Mouse (Mus musculus) heart, embryonic 14.5 days (tissue): ENCODE measurements at regions not wholly inside any gene's neighbourhood (a gene's known extent, or its start where the extent isn't known, plus 50 kb on each side); places are given as distances from the start of the nearest gene placed in this dataset.

ENCODE experiments used
- ATAC-seq: fragments of 200-750 bp; cut with Nextera tagmentation; 2 replicates; pipeline ENCODE4 v1.8.0; 2017; ENCODE audit warnings: low read depth, moderate TSS enrichment; ENCODE audit not compliant: insufficient number of reproducible peaks, insufficient read depth, low FRiP score
- H3K27ac ChIP-seq, 2 experiments: fragments of 200-500 bp in 1 of 2; fragments of 300-500 bp in 1 of 2; sonication (generic) in 1 of 2; replicated peaks in 1 of 2; 2 replicates each; pipeline ENCODE4 v1.5.1; 2012 to 2014; ENCODE audit warnings: low read depth in 2 of 2, low read length in 2 of 2, control low read depth in 1 of 2, mild to moderate bottlenecking in 1 of 2, mixed read lengths in 1 of 2; ENCODE audit not compliant: control insufficient read depth in 1 of 2, insufficient read depth in 1 of 2
- H3K27me3 ChIP-seq: fragments of 300-500 bp; sonication (generic); 2 replicates; pipeline ENCODE4 v1.6.1; 2014; ENCODE audit warnings: mild to moderate bottlenecking, low read length, control low read depth; ENCODE audit not compliant: control insufficient read depth, insufficient read depth
- H3K36me3 ChIP-seq: fragments of 300-500 bp; sonication (generic); 2 replicates; pipeline ENCODE4 v1.6.1; 2014; ENCODE audit warnings: mild to moderate bottlenecking, control low read depth, low read length, mixed read lengths; ENCODE audit not compliant: control insufficient read depth, insufficient read depth
- H3K4me1 ChIP-seq, 2 experiments: fragments of 200-500 bp in 1 of 2; fragments of 300-500 bp in 1 of 2; sonication (generic) in 1 of 2; 2 replicates each; pipeline ENCODE4 v1.6.1; 2012 to 2014; ENCODE audit warnings: low read length in 2 of 2, control low read depth in 1 of 2, mixed read lengths in 1 of 2; ENCODE audit not compliant: control insufficient read depth in 2 of 2, insufficient read depth in 2 of 2
- H3K4me2 ChIP-seq: fragments of 300-500 bp; sonication (generic); 2 replicates; pipeline ENCODE4 v1.6.1; 2014; ENCODE audit warnings: mild to moderate bottlenecking, low read length
- H3K4me3 ChIP-seq, 2 experiments: fragments of 200-500 bp in 1 of 2; fragments of 300-500 bp in 1 of 2; sonication (generic) in 1 of 2; 2 replicates each; pipeline ENCODE4 v1.5.1; 2012 to 2014; ENCODE audit warnings: low read length in 2 of 2, mild to moderate bottlenecking in 2 of 2, control low read depth in 1 of 2, low read depth in 1 of 2, moderate library complexity in 1 of 2; ENCODE audit not compliant: control insufficient read depth in 1 of 2, insufficient read depth in 1 of 2
- H3K9ac ChIP-seq: fragments of 300-500 bp; sonication (generic); 2 replicates; pipeline ENCODE4 v1.6.1; 2014; ENCODE audit warnings: mild to moderate bottlenecking, low read length
- H3K9me3 ChIP-seq: fragments of 300-500 bp; sonication (generic); 2 replicates; pipeline ENCODE4 v1.6.1; 2016; ENCODE audit warnings: low read length, control low read depth; ENCODE audit not compliant: control insufficient read depth
- WGBS: fragments of 180-500 bp; shearing (Covaris S2); extraction: QIAGEN DNeasy Blood & Tissue Kit; methylation state at CpG from one replicate; pipeline ENCODE4 v1.1.7; 2014; 5-methylcytosine and 5-hydroxymethylcytosine counted together

- H3K4me3 ChIP-seq: no peak overlapping the region
- H3K9ac ChIP-seq: no peak overlapping the region
- H3K4me1 ChIP-seq: no peaks in the 10 kb centered on the region
- ATAC-seq: no peak
- no peaks in the 10 kb centered on the region for H3K36me3 ChIP-seq
- no peak overlapping the region for H3K4me2 ChIP-seq
- no peak overlapping the region for H3K27ac ChIP-seq
- 93% methylated on average over 1 of the region's 1 CpGs for WGBS
- H3K27me3 ChIP-seq: no peaks in the 10 kb centered on the region
- H3K9me3 ChIP-seq: no peaks in the 10 kb centered on the region
Observed at GRCm38 (mm10) chr9:85577338-85577737, 171.8 kb downstream of the Ibtk start.

GRCm38 (mm10) chr9:85568877-85569276, 180.3 kb downstream of the Ibtk start:
- Histone ChIP-seq H3K9me3 (no peaks in the 10 kb centered on the region), H3K27me3 (no peaks in the 10 kb centered on the region), H3K27ac (no peak overlapping the region), H3K9ac (no peak overlapping the region), H3K4me1 (no peaks in the 10 kb centered on the region), H3K36me3 (no peaks in the 10 kb centered on the region), H3K4me2 (no peak overlapping the region), H3K4me3 (no peak overlapping the region)
- 76% methylated on average over 8 of the region's 8 CpGs for WGBS
- no peak for ATAC-seq

- WGBS: 21% methylated on average over 1 of the region's 1 CpGs
Observed at GRCm38 (mm10) chr9:85551871-85552270, 197.3 kb downstream of the Ibtk start.

GRCm38 (mm10) chr9:85550455-85550854, 198.7 kb downstream of the Ibtk start:
- H3K9me3 ChIP-seq: no peaks in the 10 kb centered on the region
- ATAC-seq: no peak
- H3K36me3 ChIP-seq: no peaks in the 10 kb centered on the region
- no peaks in the 10 kb centered on the region for H3K27me3 ChIP-seq
- no peak overlapping the region for H3K4me3 ChIP-seq
- no peak overlapping the region for H3K27ac ChIP-seq
- no peak overlapping the region for H3K4me2 ChIP-seq
- peaks cover 0 to 3% of the 10 kb centered on the region in 2 experiments; a peak in 2 of 4 replicates for H3K4me1 ChIP-seq
- WGBS: 24% methylated on average over 3 of the region's 3 CpGs
- H3K9ac ChIP-seq: no peak overlapping the region

More at GRCm38 (mm10) chr9:85551871-85552270, 197.3 kb downstream of the Ibtk start:
- Histone ChIP-seq H3K4me1 (peaks cover 0 to 3% of the 10 kb centered on the region in 2 experiments; a peak in 2 of 4 replicates), H3K27ac (no peak overlapping the region), H3K4me3 (no peak overlapping the region), H3K9me3 (no peaks in the 10 kb centered on the region), H3K9ac (no peak overlapping the region), H3K4me2 (no peak overlapping the region), H3K27me3 (no peaks in the 10 kb centered on the region), H3K36me3 (no peaks in the 10 kb centered on the region)
- no peak for ATAC-seq

- no peaks in the 10 kb centered on the region for H3K36me3 ChIP-seq
- H3K9me3 ChIP-seq: no peaks in the 10 kb centered on the region
- ATAC-seq: no peak
- H3K27ac ChIP-seq: no peak overlapping the region
- H3K4me2 ChIP-seq: no peak overlapping the region
- 78% methylated on average over 2 of the region's 2 CpGs for WGBS
- no peak overlapping the region for H3K4me3 ChIP-seq
- H3K27me3 ChIP-seq: no peaks in the 10 kb centered on the region
- H3K4me1 ChIP-seq: peaks cover 0 to 3% of the 10 kb centered on the region in 2 experiments; a peak in 2 of 4 replicates
- H3K9ac ChIP-seq: no peak overlapping the region
Observed at GRCm38 (mm10) chr9:85546226-85546625, 202.9 kb downstream of the Ibtk start.

GRCm38 (mm10) chr9:85545566-85545965, 203.6 kb downstream of the Ibtk start:
- H3K9me3 ChIP-seq: no peaks in the 10 kb centered on the region
- H3K9ac ChIP-seq: no peak overlapping the region
- no peak for ATAC-seq
- H3K4me1 ChIP-seq: peaks cover 0 to 3% of the 10 kb centered on the region in 2 experiments; a peak in 2 of 4 replicates
- 80% methylated on average over 1 of the region's 1 CpGs for WGBS
- no peaks in the 10 kb centered on the region for H3K27me3 ChIP-seq
- no peak overlapping the region for H3K4me3 ChIP-seq
- H3K36me3 ChIP-seq: no peaks in the 10 kb centered on the region
- no peak overlapping the region for H3K4me2 ChIP-seq
- no peak overlapping the region for H3K27ac ChIP-seq

- Histone ChIP-seq H3K27me3 (no peaks in the 10 kb centered on the region), H3K4me2 (no peak overlapping the region), H3K9me3 (no peaks in the 10 kb centered on the region), H3K27ac (no peak overlapping the region), H3K9ac (no peak overlapping the region), H3K4me3 (no peak overlapping the region), H3K4me1 (no peaks in the 10 kb centered on the region), H3K36me3 (no peaks in the 10 kb centered on the region)
- no peak for ATAC-seq
- WGBS: 30% methylated on average over 3 of the region's 3 CpGs
Observed at GRCm38 (mm10) chr9:85538557-85538956, 210.6 kb downstream of the Ibtk start.

- 87% methylated on average over 3 of the region's 3 CpGs for WGBS
- no peak for ATAC-seq
Observed at GRCm38 (mm10) chr9:85528421-85528820, 201.3 kb upstream of the Tent5a start.

More at GRCm38 (mm10) chr9:85528421-85528820, 201.3 kb upstream of the Tent5a start:
- Histone ChIP-seq H3K4me3 (no peak overlapping the region), H3K9me3 (no peaks in the 10 kb centered on the region), H3K27ac (no peak overlapping the region), H3K27me3 (no peaks in the 10 kb centered on the region), H3K9ac (no peak overlapping the region), H3K4me1 (no peaks in the 10 kb centered on the region), H3K36me3 (no peaks in the 10 kb centered on the region), H3K4me2 (no peak overlapping the region)
